Mouse (Mus musculus) testis, adult 2 months (tissue): ENCODE results near the gene Ass1.

Experiments
- CTCF ChIP-seq: fragments of 200-500 bp; IDR thresholded peaks from 2 replicates; pipeline ENCODE4 v1.5.1; 2012; ENCODE audit warnings: low read depth, mild to moderate bottlenecking, inconsistent platforms, low read length, moderate library complexity; ENCODE audit not compliant: control insufficient read depth, insufficient read depth, insufficient replicate concordance
- POLR2A ChIP-seq: fragments of 200-500 bp; IDR thresholded peaks from 2 replicates; pipeline ENCODE4 v1.6.1; 2012; ENCODE audit warnings: low read depth, mild to moderate bottlenecking, inconsistent platforms, low read length, moderate library complexity; ENCODE audit not compliant: control insufficient read depth

DNA sequence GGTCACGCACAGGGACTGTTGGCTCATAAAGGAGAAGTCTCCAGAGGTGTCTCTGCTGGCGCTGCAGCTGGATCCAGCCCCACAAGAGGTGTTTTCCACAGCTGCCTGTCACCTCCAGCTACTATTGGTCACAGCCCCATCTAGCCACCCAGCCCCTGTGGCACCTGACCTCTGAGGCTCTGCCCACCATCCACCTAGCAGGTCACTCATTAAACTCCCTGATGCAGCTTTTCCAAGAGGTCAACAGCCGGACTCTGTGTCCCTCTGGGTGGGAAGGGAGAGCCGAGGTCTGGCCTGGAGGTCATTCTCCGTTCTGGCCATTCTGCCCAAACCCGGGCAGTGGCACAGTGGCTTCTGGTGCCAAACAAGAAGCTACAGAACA, 5.5 kb upstream of the Ass1 start:
- no peak for TF ChIP-seq CTCF
- TF ChIP-seq POLR2A = no peak
